Mouse (Mus musculus) adrenal gland, adult 8-10 months (tissue): ENCODE data around the gene Serpina1e. TPM values are rescaled to one million over a fixed set of nuclear protein-coding genes. Genes with fewer than 3 reads are reported as not detected.

Source experiments
- DNase-seq: peaks from one replicate; pipeline ENCODE4 v3.0.0; 2022
- total RNA-seq, 4 experiments: library from RNA; stranded (reverse); gene quantifications; 2 replicates each; pipeline ENCODE4 v1.2.4; 2022

Gene Serpina1e
- 1 to 10 TPM in 1 of 4 experiments, under 1 TPM in 1, not detected in 2; 0.20 to 1.4 TPM for total RNA-seq

- DNase-seq, result no peak
Observed at GRCm38 (mm10) chr12:103958798-103959197, at the start of gene Serpina1e. Serpina1e (minus strand) TSS chr12:103958975.

- no peak for DNase-seq
Observed at GRCm38 (mm10) chr12:104004689-104005088, 45.9 kb upstream of the Serpina1e start.

DNA sequence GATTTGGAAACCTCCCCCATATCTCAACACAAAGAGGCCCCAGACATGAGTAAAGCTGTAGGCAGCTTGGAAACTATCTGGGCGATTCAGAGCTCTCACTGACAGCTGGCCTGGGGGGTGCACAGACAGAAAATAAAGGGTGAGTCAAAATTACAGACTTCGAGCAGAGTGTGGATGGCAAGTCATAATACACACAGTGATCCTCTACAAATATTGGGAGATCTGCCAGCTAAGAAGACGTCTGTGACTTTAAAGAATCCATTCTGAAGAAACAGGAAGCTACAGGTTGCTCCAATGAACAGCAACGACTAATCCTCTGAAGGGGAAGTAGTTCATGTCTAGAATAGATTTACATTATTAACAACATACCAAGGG, 44.5 kb upstream of the Serpina1e start:
- no peak for DNase-seq

DNA sequence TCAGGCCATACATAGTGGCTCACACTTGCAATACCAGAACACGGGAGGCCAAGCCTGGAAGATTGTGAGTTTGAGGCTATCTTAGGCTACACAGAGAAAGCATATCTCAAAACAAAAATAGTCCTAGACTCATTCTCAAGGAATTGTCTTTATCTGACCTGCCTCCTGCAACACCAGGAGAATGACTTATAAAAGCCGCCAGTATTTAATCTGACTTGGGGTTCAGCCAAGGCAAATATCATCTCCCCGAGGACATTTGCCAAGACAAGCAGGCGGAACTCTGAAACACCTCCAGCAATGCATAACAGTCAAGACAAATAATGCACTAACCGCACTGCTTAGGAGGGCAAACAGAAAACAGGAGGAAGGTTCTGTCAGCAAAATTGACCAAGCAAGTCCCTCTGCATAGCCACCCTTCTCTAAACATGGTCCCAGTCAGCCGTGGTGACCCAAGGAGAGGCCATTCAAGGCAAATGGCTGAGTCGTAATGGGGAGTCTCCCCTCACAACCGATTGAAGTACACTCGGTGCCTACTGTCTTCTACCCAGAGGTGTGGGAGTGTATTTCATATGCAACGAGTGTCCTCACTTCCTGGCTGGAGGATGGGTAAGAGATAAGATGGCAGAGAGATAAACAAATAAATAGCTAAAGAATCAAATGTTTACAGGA, 43.9 kb upstream of the Serpina1e start:
- DNase-seq, result peak; percentile 40

GRCm38 (mm10) chr12:104000594-104000993, 41.8 kb upstream of the Serpina1e start:
- no peak for DNase-seq

- DNase-seq, result no peak
Observed at GRCm38 (mm10) chr12:103999611-104000010, 40.8 kb upstream of the Serpina1e start.

GRCm38 (mm10) chr12:103996513-103996912, 37.7 kb upstream of the Serpina1e start:
- no peak for DNase-seq

DNA sequence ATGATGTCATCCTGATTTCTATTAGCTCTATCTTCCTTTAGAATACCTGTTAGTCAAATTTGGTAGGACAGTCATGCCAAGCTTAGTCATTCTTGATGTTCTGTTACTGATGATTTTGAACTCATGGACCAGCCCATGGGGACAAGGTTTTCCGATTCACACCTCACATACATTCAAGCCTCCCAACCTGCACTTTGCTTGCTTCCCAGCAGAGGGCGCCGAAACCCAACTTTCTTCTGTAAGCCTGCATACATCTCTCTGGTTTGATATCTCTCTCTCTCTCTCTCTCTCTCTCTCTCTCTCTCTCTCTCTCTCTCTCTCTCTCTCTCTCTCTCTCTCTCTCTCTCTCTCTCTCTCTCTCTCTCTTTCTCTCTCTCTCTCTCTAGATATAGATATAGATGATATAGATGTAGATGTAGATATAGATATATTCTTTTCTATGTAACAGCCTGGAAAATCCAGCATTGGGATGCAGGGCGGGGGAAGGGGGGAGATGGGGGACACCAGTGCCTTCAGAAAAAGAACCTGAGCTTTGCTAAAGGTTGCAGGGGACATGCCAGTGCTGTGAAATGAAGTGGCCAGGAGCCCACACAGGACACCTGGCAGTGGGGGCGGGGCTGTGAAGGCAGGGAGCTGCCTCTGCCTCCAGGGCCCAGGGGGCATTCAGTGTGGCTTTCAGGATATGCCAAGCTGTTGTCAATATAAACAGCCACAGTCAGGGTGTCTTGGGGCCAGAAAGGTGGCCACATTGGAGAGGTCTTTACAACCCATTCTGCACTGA, 36.7 kb upstream of the Serpina1e start:
- peak; percentile 42 for DNase-seq

DNA sequence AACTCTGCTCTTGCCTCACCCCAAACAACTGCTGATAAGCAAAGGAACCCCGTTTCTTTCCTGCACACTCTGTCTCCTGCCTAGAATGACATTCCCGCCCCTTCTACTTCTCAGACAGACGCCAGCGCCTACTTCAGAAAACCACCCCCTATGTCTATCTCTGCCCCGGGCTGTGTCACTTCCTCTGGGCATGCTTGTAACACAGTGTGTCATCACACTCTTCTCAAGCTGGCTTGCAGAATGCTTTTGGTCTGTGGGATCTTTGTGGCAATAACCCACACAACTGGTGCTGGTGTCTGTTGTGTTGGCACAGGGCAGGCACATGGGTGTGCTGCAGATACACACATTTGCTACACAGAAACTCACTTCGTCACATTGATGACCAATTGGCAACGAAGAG, 34.2 kb upstream of the Serpina1e start:
- no peak for DNase-seq

- DNase-seq, result no peak
Observed at GRCm38 (mm10) chr12:103989857-103990256, 31.1 kb upstream of the Serpina1e start, which contains the start of gene Serpina11. Serpina11 (minus strand) TSS chr12:103989957.

DNA sequence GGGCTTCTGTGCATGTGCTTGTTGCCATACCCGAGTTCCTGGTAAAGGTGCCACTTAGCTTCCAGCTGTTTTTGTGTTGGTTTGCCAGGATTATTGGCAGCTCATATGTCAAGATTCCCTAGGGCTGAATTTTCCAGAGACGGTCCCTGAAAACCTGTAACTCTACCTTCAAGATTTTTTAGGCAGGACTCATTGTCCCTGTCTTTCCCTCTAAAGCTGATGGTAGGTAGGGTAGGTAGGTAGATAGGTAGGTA, 30.7 kb upstream of the Serpina1e start:
- DNase-seq, result no peak

DNA sequence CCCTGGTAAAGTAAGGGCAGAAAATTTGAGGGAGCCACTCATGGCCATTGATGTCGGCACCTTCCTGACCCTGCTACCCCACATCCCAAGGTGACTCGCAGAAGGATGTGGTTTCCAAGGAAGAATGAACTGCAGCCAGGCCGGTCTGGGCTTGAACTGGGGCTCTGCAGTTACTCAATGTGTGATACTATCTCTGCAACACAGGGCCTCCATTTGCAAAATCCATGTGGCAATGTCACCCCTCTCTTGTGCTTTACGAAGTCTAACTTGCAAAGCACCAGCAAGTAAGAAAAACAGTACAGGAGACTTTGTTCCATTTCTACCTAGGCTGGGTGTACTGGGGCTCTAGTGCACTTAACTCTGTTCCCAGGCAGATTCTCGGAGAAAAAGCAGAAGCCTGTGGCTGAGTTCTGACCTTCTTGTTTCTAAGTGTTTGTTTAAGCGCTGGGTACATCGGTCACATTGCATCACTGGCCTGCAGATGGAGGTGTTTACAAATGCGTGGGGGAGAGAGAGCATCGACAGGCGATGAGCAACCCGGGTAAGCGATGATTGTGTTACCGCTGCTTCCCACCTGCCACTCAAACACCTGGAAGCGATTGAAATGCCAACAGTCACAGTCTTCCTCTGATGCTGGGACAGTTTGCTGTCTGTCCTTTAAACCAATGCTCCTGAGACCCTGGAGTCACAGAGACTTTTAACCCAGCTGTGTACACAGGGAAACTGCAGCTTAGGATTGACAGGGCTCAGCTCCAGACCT, 30.2 kb upstream of the Serpina1e start:
- DNase-seq, result no peak

DNA sequence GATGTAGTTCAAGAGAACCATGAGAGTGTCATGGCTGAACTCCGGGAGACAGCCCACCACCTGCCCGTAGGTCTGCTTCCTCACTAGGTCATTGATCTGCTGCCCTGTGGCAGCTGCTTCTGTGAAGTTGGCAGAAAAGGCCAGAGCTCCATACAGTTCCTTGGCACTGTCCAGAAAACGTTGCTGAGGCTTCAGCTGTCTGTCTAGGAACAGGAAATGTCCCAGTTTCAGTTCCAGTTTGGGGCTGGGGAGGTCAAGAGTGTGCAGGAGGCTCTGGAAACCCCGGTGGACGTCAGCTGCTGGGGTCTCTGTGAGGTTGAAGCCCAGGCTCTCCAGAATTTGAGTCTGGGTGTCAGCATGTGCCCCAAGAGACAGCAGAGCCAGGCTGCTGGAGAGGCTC, 27.1 kb upstream of the Serpina1e start:
- no peak for DNase-seq

GRCm38 (mm10) chr12:103984935-103985334, 26.2 kb upstream of the Serpina1e start:
- no peak for DNase-seq

DNA sequence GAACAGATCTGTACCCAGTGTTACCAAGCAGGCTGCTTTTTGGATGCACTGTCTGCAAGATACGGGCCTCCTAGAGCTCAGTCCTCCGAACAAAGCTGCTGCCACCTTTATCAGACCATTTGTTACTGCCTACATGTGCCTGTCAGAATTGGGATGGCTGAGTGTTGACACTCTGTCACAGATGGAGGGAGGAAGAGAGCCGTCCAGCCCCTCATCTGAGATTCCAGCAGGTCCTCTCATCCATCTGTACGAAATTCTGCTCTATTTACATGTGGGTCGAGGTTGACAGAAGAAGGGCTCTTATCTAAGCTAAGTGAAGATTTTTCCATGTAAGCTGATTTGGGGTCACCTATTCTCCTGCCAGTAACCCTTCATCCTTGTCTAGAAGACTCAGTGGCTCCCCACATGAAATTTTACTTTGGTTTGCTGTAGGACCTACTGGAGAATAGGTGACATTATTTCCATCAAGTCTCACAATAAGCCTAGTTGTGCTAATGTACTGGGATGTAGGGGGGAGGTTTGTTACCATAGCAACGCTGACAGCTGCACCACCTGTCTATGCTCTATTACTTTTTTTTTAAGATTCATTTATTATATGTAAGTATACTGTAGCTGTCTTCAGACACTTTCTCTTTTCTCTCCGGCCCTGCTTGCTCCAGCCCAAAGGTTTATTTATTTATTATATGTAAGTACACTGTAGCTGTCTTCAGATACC, 23.0 kb upstream of the Serpina1e start:
- DNase-seq, result no peak

DNA sequence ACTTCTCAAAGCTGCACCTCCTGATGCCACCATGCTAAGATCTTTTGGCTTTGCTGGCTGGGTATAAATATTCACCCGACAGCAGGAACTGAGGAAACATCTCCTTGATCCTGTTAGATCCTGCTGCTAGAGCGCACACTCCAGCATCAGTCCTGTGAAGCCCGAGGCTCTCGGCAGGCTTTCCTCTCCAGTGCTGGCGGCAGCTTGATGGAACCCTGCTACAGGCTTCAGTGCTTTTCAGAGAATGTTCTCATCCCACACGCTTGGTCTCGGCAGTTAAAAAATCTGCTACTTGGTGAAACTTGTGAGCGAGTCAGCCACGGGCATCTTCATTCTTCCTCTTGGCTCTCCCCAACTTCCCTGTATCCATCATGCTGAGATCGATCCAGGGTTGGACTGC, 19.5 kb upstream of the Serpina1e start:
- DNase-seq, result no peak

DNA sequence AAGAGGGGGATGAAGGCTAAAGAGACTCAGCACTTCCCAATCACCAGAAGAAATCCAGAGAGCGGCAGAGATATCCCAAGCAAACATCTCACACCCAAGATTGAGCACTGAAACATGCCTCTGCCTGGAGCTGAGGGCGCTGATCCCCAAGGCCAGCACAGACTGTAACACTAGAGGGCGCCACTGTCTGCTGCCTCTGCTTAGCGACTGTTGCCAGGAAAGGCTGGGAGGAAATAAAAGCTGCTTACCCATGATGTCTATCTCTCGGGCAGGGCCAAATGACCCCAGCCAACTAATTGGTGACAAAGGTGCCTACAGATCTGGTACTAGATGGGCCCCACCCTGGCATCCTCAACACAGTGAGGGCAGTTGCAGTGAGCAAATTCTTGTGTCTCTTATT, 19.1 kb upstream of the Serpina1e start:
- peak; percentile 20 for DNase-seq

DNA sequence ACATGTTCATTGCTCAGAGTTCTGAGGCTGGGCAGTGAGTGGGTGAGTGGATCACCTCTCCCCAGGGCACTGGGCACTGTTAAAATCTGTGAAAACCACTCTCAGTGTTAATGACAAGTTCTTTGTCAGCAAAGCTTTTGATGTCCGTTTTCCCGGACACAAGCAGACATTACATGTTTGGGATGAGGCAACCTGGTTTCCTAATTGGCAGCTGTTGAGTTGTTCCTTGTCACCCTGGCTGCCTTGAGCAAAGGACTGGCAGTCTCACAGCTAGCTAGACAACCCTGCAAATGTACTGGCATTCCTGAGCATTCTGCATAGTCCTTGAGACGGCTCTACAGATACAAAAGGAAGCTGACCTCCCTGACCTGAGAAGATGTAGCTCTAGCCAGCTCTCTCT, 18.3 kb upstream of the Serpina1e start:
- no peak for DNase-seq

DNA sequence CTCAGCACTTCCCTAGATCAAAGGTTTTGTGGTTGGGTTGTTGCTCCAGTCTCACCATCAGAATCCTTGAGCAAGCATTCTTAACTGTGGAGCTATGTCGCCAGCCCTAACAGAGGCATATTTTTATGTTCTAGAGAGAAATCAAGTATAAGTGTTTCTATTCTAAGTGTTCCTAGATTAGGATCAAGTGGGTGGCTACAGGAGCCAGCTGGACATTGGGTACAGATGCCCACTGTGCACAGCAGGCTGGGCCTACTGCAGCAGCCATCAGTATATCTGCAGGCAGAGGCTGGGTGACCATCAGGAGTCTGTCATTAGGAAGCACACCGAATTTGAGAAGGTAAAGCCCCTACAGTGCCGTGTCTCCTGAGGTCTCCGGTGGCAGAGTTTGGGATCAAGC, 12.3 kb upstream of the Serpina1e start:
- DNase-seq, result no peak

- DNase-seq, result no peak
Observed at GRCm38 (mm10) chr12:103969577-103970116, 10.9 kb upstream of the Serpina1e start.

DNA sequence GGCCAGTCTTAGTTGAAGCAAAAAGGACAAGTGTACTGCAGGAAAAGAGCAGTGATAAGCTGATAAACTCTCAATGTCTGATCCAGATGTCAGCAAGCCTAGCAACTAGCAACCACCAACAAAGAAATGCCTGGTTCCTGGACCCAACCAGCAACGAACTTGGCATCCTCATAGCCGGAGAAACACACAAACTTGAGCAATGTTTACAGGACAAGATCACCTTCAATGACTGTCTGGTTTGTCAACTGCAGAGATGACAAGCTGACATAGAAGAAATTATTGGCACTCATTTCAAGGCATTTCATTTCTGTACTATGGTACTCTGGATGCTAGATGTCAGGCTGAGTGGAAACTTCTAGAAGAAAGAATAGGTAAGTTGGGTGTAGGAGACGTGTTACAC, 8.0 kb upstream of the Serpina1e start:
- no peak for DNase-seq

GRCm38 (mm10) chr12:103963288-103963687, 4.5 kb upstream of the Serpina1e start:
- DNase-seq, result peak; percentile 69

GRCm38 (mm10) chr12:103962860-103963259, 4.1 kb upstream of the Serpina1e start:
- no peak for DNase-seq
